Mouse (Mus musculus) small intestine, adult 2 months (tissue): ENCODE data around the gene Gch1.

Experiments used
- CTCF ChIP-seq: fragments of 200-500 bp; IDR thresholded peaks from 2 replicates; pipeline ENCODE4 v1.5.1; 2012; ENCODE audit warnings: low read depth, mild to moderate bottlenecking, control low read depth, inconsistent platforms, low read length, moderate library complexity, mixed read lengths; ENCODE audit not compliant: insufficient replicate concordance, insufficient read length; ENCODE audit errors: extremely low read depth
- POLR2A ChIP-seq: fragments of 200-500 bp; IDR thresholded peaks from 2 replicates; pipeline ENCODE4 v1.6.1; 2012; ENCODE audit warnings: low read depth, mild to moderate bottlenecking, control low read depth, inconsistent platforms, low read length, moderate library complexity

DNA sequence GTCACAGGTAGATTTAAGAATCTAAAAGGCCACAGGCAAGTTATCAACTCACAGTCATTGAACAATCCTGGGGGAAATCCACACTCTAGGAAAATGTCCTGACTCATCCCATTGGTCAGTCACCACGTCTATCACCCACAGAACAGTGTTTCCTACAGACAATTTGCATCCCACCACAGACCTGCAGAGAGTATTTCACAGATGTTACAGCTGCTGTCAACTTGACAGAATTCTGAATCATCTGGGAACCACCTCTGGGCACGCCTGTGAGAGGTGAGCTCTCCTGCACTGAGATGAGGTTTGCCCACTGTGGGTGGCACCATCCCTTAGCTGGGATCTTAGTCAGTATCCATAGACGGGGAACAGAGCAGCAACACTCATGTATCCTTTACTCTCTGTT is 81.8 kb downstream of the Gch1 start:
- TF ChIP-seq CTCF (no peak), POLR2A (no peak)
